Mouse (Mus musculus): Measurements from ENCODE around the gene Btbd35f8. TPM values are rescaled to one million over a fixed set of nuclear protein-coding genes. Genes with fewer than 3 reads are reported as not detected.
"Not testable (repeated sequence)": the region's sequence is repeated elsewhere in the genome, so short reads cannot be mapped to it uniquely, and the experiment has no call there.

The Btbd35f8 gene
- not detected in 2 replicates for polyA plus RNA-seq (2014; fragmentation: Nextera tagmentation; extraction: Ambion mirVana)

- H3K9ac ChIP-seq; H3K9me3 ChIP-seq (ENCODE audit: control insufficient read depth, low read length); H3K4me1 ChIP-seq (replicated peaks; ENCODE audit: control insufficient read depth, insufficient read depth, low read length); DNase-seq (ENCODE audit: low spot score); ATAC-seq (ENCODE audit: low FRiP score); H3K36me3 ChIP-seq (replicated peaks; ENCODE audit: control insufficient read depth, insufficient read depth); H3K27me3 ChIP-seq (ENCODE audit: control insufficient read depth, insufficient read depth, low read length); H3K4me2 ChIP-seq (replicated peaks); H3K27ac ChIP-seq; H3K4me3 ChIP-seq (replicated peaks; ENCODE audit: low read length): not testable (repeated sequence)
- no CpG with 5 or more reads among the region's 3 CpGs for WGBS
Observed at GRCm38 (mm10) chrX:34450224-34450623, at the start of gene Btbd35f8. Gene Btbd35f8, plus strand, starts transcription at chrX:34450524.

Other genes with a start within 250 kb of the Btbd35f8 start
- gene Spin2g, start 211.8 kb upstream of the Btbd35f8 start, polyA plus RNA-seq (2014; fragmentation: Nextera tagmentation; extraction: Ambion mirVana) = not detected in 2 replicates

All from hindbrain, embryonic 14.5 days (tissue).